Mouse (Mus musculus): ENCODE data around the gene Pgap1. TPM values are rescaled to one million over a fixed set of nuclear protein-coding genes. Genes with fewer than 3 reads are reported as not detected.

Pgap1 gene
- polyA plus RNA-seq, 1 experiment from 2014 or later: 13.2 TPM

DNA sequence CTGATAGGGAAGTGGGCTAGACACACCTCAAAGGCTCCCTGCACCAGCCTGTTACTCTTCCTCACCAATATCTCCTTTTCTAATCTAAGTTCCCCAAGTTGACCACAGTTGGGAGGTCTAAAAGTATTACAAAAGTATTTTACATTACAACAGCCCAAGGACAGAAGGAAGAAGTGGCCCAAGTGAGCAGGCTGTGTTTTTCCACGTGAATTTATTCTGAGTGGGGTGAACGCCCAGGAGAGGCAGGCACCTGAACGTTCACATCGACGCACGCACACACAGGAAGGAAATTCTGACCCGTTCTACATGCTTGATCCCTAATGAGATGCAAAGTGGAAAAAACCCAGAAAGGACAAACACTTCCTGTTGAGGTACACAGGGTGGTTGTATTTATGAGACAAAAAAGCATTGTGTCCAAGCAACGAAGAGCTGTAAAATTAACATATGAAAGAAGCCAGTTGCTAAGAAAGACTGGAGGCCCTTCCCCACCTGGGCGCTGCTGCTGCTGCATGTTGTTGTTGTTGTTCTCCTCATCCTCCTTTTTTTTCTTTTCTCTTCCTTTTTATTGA is 27.9 kb upstream of the Pgap1 start:
- ATAC-seq (ENCODE audit: insufficient read depth, low FRiP score): no peak
- H3K27ac ChIP-seq (ENCODE audit: low read length): peak overlapping the region; percentile 58
- 55% methylated on average over 9 of the region's 9 CpGs for WGBS

DNA sequence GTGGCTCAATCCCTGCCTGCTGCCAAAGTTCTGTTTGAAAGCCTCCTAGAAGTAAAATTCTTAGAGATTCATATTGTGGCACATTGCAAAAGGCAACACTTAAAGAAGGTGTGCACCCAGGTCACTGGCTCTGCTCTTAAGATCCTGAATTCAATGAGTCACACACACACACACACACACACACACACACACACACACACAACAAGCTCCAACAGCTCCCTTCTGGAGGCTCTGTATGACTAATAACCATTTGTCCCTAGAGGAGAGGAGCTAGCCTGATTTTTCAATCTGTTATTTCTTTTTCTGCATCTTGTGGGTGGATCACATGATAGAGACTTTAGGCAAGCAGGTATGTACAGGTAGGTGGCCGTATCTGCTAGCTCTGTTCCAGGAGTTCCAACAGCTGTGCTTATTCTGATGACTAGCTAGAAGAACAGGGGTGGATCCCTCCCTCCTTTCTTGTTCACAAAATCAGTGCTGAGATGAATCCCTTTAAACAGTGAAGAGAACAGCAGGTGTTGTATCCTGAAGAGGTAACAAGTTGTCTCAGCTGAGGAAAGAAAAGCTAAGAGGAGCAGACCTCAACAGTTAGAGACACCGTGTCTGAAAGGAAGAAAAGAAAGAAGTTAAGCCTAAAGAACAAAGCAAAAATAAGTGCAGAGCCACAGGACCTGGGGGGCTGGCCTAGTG is 27.2 kb upstream of the Pgap1 start:
- Histone ChIP-seq H3K4me1 (ENCODE audit: control insufficient read depth, insufficient read depth, low read length) (no peaks in the 10 kb centered on the region), H3K27ac (ENCODE audit: low read length) (peak overlapping the region; percentile 64), H3K27me3 (ENCODE audit: control insufficient read depth, insufficient read depth, low read length) (no peaks in the 10 kb centered on the region), H3K36me3 (ENCODE audit: control insufficient read depth, insufficient read depth, low read length) (no peaks in the 10 kb centered on the region), H3K4me2 (ENCODE audit: low read depth, low read length) (no peak overlapping the region), H3K4me3 (replicated peaks; ENCODE audit: low read length) (no peak overlapping the region), H3K9ac (ENCODE audit: low read length) (no peak overlapping the region), H3K9me3 (replicated peaks; ENCODE audit: control insufficient read depth, low read length) (no peaks in the 10 kb centered on the region)
- ATAC-seq (ENCODE audit: insufficient read depth, low FRiP score): 0 out of 2 replicates have a peak, but pooled peaks have one; percentile 72
- WGBS: 56% methylated on average over 2 of the region's 2 CpGs

More for the DNA sequence above, 27.9 kb upstream of the Pgap1 start:
- Histone ChIP-seq H3K27me3 (ENCODE audit: control insufficient read depth, insufficient read depth, low read length) (no peaks in the 10 kb centered on the region), H3K4me2 (ENCODE audit: low read depth, low read length) (no peak overlapping the region), H3K4me3 (replicated peaks; ENCODE audit: low read length) (no peak overlapping the region), H3K36me3 (ENCODE audit: control insufficient read depth, insufficient read depth, low read length) (no peaks in the 10 kb centered on the region), H3K9ac (ENCODE audit: low read length) (no peak overlapping the region), H3K9me3 (replicated peaks; ENCODE audit: control insufficient read depth, low read length) (no peaks in the 10 kb centered on the region), H3K4me1 (ENCODE audit: control insufficient read depth, insufficient read depth, low read length) (no peaks in the 10 kb centered on the region)

DNA sequence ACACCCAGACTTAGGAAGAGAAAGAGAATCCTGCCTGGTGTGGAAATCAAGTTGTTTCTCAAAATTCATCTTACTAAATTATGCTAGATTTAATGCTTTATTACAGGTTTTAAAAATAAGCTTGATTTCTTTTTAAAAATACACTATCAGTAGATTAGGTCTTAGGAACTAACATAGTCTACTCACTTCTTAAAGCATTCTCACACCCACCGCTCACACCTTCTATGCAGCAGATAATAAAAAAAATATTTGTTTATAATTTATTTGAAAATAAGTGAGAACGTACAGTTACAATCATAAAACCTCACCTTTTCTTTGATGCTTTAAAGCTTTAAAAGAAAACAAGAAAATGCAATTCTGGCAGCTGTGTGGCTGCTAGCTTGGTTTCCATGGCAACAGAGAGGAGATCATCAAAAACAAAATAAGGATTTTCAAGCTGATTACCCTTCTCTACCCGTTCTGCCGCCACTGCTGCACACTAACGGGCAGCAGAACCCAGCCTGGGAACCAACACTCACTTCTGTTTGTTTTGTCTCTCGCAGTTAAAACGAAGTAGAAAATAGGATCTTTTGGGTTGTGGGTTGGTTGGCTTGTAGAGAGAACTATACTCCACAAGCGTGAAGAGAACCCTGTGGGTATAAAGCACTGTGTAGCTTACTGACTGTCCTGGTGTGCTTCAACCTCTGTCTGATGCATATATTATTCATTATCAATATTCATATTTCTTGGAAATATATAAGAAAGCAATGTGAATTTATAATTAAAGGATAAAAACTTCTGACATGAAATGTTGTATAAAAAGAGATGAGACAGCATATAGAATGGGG is 21.1 kb upstream of the Pgap1 start:
- Histone ChIP-seq H3K4me1 (ENCODE audit: control insufficient read depth, insufficient read depth, low read length) (no peaks in the 10 kb centered on the region), H3K27me3 (ENCODE audit: control insufficient read depth, insufficient read depth, low read length) (no peaks in the 10 kb centered on the region), H3K9me3 (replicated peaks; ENCODE audit: control insufficient read depth, low read length) (no peaks in the 10 kb centered on the region), H3K27ac (ENCODE audit: low read length) (no peak overlapping the region), H3K4me3 (replicated peaks; ENCODE audit: low read length) (no peak overlapping the region), H3K9ac (ENCODE audit: low read length) (no peak overlapping the region), H3K4me2 (ENCODE audit: low read depth, low read length) (no peak overlapping the region), H3K36me3 (ENCODE audit: control insufficient read depth, insufficient read depth, low read length) (no peaks in the 10 kb centered on the region)
- ATAC-seq (ENCODE audit: insufficient read depth, low FRiP score): no peak
- 57% methylated on average over 8 of the region's 8 CpGs for WGBS

DNA sequence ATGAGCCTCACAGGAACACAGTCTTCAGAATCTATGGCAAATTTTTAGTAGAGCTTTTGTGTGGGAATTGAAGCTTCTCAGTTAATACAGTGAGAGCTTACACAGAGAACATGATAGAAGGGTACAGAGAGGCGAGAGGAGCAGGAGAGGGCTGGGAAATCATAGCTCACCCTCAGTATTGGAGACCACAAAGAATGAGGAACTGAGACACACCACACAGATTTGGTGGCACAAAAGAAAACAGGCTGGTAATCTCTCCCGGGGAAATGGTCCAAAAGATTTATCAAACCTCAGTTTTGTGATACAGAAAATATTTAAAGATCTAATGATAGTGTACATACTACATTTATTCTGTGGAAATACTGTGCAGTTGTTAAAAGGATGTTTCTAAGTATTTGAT is 11.6 kb upstream of the Pgap1 start:
- ATAC-seq (ENCODE audit: insufficient read depth, low FRiP score): no peak
- 51% methylated on average over 2 of the region's 2 CpGs for WGBS
- H3K27ac ChIP-seq (ENCODE audit: low read length): no peak overlapping the region
- no peaks in the 10 kb centered on the region for H3K4me1 ChIP-seq (ENCODE audit: control insufficient read depth, insufficient read depth, low read length)
- no peak overlapping the region for H3K4me2 ChIP-seq (ENCODE audit: low read depth, low read length)
- H3K9ac ChIP-seq (ENCODE audit: low read length): no peak overlapping the region
- no peak overlapping the region for H3K4me3 ChIP-seq (replicated peaks; ENCODE audit: low read length)
- H3K27me3 ChIP-seq (ENCODE audit: control insufficient read depth, insufficient read depth, low read length): no peaks in the 10 kb centered on the region
- H3K9me3 ChIP-seq (replicated peaks; ENCODE audit: control insufficient read depth, low read length): no peaks in the 10 kb centered on the region
- H3K36me3 ChIP-seq (ENCODE audit: control insufficient read depth, insufficient read depth, low read length): no peaks in the 10 kb centered on the region

DNA sequence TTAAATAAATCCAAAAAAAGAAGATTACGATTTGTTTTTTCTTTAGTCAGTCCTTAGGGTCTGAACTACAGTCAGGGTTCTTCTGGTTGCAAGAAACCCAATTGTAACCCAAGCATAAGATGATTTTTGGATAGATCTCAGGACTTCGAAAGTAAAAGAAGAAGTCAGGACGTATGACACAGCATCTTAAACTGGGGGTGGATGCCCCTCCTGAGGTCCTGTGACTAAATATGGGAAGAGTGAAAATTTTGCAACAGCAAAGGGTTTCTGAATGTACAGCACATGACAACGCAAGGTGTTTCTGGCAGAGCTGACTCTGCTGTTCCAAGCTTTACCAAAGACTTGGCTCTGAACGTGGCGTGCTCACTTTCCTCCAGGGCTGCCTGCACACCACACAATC is 6.4 kb upstream of the Pgap1 start:
- Histone ChIP-seq H3K4me2 (ENCODE audit: low read depth, low read length) (no peak overlapping the region), H3K27ac (ENCODE audit: low read length) (no peak overlapping the region), H3K27me3 (ENCODE audit: control insufficient read depth, insufficient read depth, low read length) (no peaks in the 10 kb centered on the region), H3K4me1 (ENCODE audit: control insufficient read depth, insufficient read depth, low read length) (no peaks in the 10 kb centered on the region), H3K36me3 (ENCODE audit: control insufficient read depth, insufficient read depth, low read length) (no peaks in the 10 kb centered on the region), H3K9me3 (replicated peaks; ENCODE audit: control insufficient read depth, low read length) (no peaks in the 10 kb centered on the region), H3K9ac (ENCODE audit: low read length) (no peak overlapping the region), H3K4me3 (replicated peaks; ENCODE audit: low read length) (no peak overlapping the region)
- WGBS: 86% methylated on average over 6 of the region's 6 CpGs
- no peak for ATAC-seq (ENCODE audit: insufficient read depth, low FRiP score)

DNA sequence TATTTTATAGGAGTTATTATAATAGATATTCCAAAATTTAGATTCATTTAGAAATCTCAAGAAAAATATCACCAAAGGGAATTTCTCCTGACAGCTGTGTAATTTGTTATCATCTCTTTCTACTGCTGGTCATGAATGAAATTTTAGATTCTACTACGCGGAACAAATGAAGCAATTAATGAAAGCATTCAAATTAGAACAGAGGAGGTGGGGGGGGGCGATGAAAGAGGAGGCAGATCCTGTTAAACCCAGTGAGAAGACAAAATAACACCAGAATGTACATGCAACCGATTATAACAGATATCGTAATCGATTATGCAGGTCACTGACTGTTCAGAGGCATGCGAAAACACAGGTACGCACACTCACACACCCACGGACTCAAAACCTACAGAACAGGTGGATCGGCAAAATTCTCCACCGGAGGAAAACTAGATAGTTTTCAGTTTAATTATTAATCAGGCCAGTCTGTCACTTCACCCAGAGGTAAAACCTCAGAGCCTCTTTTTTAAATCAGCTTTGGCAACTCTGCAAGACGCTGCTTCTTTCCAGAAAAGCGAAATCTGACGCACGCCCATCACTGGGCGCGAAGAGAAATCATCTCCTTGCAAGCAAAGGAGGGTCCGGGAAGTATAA is 780 bp downstream of the Pgap1 start:
- 4% methylated on average over 18 of the region's 18 CpGs for WGBS
- Histone ChIP-seq H3K4me2 (ENCODE audit: low read depth, low read length) (peak overlapping the region; percentile 91), H3K27ac (ENCODE audit: low read length) (peak overlapping the region; percentile 75), H3K4me3 (replicated peaks; ENCODE audit: low read length) (peak overlapping the region; percentile 72), H3K9ac (ENCODE audit: low read length) (peak overlapping the region; percentile 78), H3K36me3 (ENCODE audit: control insufficient read depth, insufficient read depth, low read length) (no peaks in the 10 kb centered on the region), H3K9me3 (replicated peaks; ENCODE audit: control insufficient read depth, low read length) (no peaks in the 10 kb centered on the region), H3K4me1 (ENCODE audit: control insufficient read depth, insufficient read depth, low read length) (0 out of 2 replicates have a peak, but pooled peaks cover 6% of the 10 kb centered on the region), H3K27me3 (ENCODE audit: control insufficient read depth, insufficient read depth, low read length) (no peaks in the 10 kb centered on the region)
- no peak for ATAC-seq (ENCODE audit: insufficient read depth, low FRiP score)

DNA sequence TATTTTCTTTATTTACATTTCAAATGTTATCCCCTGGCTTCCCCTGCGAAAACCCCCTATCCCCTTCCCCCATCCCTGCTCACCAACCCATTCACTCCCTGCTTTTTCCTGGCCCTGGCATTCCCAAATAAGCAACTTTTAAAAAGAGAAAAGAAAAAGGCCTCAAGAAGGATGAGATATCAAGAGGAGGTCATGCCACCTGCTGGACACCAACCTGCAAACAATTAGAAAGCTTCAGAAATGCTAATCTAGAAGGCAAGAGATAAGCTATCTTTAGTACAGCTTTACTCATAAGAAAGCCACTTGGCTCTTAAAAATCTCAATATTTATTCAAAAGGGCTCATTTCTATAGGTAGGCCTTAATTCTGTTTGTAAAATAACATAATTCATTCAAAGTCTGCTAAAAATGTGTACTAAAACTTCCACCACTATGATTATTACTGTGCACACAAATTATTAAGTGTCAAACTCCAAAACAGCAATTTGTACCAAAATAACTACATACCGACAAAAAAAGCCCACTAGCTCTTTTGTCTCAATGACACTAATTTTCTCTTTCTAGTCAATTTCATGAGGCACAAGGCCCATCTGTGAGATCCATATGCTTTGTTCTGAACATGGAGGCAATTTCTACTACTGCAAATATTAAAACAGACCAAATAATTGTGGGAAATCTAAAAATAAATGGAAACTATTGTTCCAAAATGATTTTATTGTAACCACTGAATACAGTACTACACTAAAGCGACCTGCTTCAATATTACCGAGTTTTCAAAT is 1.9 kb downstream of the Pgap1 start:
- WGBS: 49% methylated on average over 4 of the region's 4 CpGs
- H3K4me2 ChIP-seq (ENCODE audit: low read depth, low read length): no peak overlapping the region
- H3K27me3 ChIP-seq (ENCODE audit: control insufficient read depth, insufficient read depth, low read length): no peaks in the 10 kb centered on the region
- no peak overlapping the region for H3K27ac ChIP-seq (ENCODE audit: low read length)
- H3K9me3 ChIP-seq (replicated peaks; ENCODE audit: control insufficient read depth, low read length): no peaks in the 10 kb centered on the region
- H3K4me3 ChIP-seq (replicated peaks; ENCODE audit: low read length): no peak overlapping the region
- ATAC-seq (ENCODE audit: insufficient read depth, low FRiP score): no peak
- H3K36me3 ChIP-seq (ENCODE audit: control insufficient read depth, insufficient read depth, low read length): no peaks in the 10 kb centered on the region
- no peak overlapping the region for H3K9ac ChIP-seq (ENCODE audit: low read length)
- H3K4me1 ChIP-seq (ENCODE audit: control insufficient read depth, insufficient read depth, low read length): 0 out of 2 replicates have a peak, but pooled peaks cover 6% of the 10 kb centered on the region

DNA sequence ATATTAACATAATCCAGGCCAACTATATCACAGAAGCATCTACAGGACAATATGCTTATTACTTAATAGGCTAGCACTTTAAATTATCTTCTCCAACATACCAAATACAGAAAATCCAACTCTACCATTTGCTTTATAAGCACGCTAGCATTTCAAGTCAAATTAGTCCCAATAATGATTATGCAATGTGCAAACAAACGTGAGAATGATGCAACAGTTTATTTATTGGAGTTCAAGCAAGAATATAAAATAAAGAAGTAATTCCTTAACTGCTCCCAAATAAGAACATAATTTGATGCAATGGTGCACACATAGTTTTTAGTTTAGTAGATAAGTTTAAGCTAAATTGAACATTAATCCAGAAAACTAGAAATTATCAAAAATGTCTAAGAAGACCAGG is 4.9 kb downstream of the Pgap1 start:
- 0 out of 2 replicates have a peak, but pooled peaks cover 2% of the 10 kb centered on the region for H3K4me1 ChIP-seq (ENCODE audit: control insufficient read depth, insufficient read depth, low read length)
- no peaks in the 10 kb centered on the region for H3K36me3 ChIP-seq (ENCODE audit: control insufficient read depth, insufficient read depth, low read length)
- H3K4me3 ChIP-seq (replicated peaks; ENCODE audit: low read length): no peak overlapping the region
- WGBS: 88% methylated on average over 2 of the region's 2 CpGs
- no peak for ATAC-seq (ENCODE audit: insufficient read depth, low FRiP score)
- no peaks in the 10 kb centered on the region for H3K27me3 ChIP-seq (ENCODE audit: control insufficient read depth, insufficient read depth, low read length)
- no peak overlapping the region for H3K27ac ChIP-seq (ENCODE audit: low read length)
- H3K9ac ChIP-seq (ENCODE audit: low read length): no peak overlapping the region
- no peak overlapping the region for H3K4me2 ChIP-seq (ENCODE audit: low read depth, low read length)
- no peaks in the 10 kb centered on the region for H3K9me3 ChIP-seq (replicated peaks; ENCODE audit: control insufficient read depth, low read length)

All from stomach, embryonic 16.5 days (tissue).